Mouse (Mus musculus): Measurements from ENCODE around the gene Snx33.
"Not testable (repeated sequence)": the region's sequence is repeated elsewhere in the genome, so short reads cannot be mapped to it uniquely, and the experiment has no call there.

Snx33 gene

GRCm38 (mm10) chr9:56926387-56926786 lies 1.8 kb downstream of the Snx33 start:
- in situ Hi-C loops (cut with MboI, MseI): loop anchor here (5.0 kb wide), 1 partner anchor 211 kb away; no protein-coding TSS in a partner anchor

- in situ Hi-C loops (cut with MboI, MseI): loop anchor here (5.0 kb wide), 1 partner anchor 211 kb away; no protein-coding TSS in a partner anchor
These were observed 2.2 kb downstream of the Snx33 start for GRCm38 (mm10) chr9:56926025-56926360.

- in situ Hi-C loops (cut with MboI, MseI): loop anchor here (5.0 kb wide), 1 partner anchor 212 kb away; no protein-coding TSS in a partner anchor
These were observed 2.7 kb downstream of the Snx33 start for GRCm38 (mm10) chr9:56925291-56926024.

GRCm38 (mm10) chr9:56924651-56925027 lies 3.5 kb downstream of the Snx33 start:
- in situ Hi-C loops (cut with MboI, MseI): loop anchor here (5.0 kb wide), 1 partner anchor 213 kb away; no protein-coding TSS in a partner anchor

- in situ Hi-C loops (cut with MboI, MseI): no loop called here
These were observed 4.1 kb downstream of the Snx33 start for GRCm38 (mm10) chr9:56923841-56924650.

GRCm38 (mm10) chr9:56922746-56923145 lies 5.4 kb downstream of the Snx33 start:
- in situ Hi-C loops (cut with MboI, MseI): no loop called here

- in situ Hi-C loops (cut with MboI, MseI): no loop called here
These were observed 9.7 kb downstream of the Snx33 start for GRCm38 (mm10) chr9:56918466-56918865.

GRCm38 (mm10) chr9:56917131-56917530 lies 11.0 kb downstream of the Snx33 start:
- in situ Hi-C loops (cut with MboI, MseI): no loop called here

GRCm38 (mm10) chr9:56915695-56916410 lies 12.3 kb downstream of the Snx33 start:
- in situ Hi-C loops (cut with MboI, MseI): no loop called here

- in situ Hi-C loops (cut with MboI, MseI): no loop called here
These were observed 13.1 kb downstream of the Snx33 start for GRCm38 (mm10) chr9:56915116-56915515.

GRCm38 (mm10) chr9:56913991-56914390 lies 14.2 kb downstream of the Snx33 start:
- in situ Hi-C loops (cut with MboI, MseI): no loop called here

- in situ Hi-C loops (cut with MboI, MseI): no loop called here
These were observed 17.2 kb downstream of the Snx33 start for GRCm38 (mm10) chr9:56911017-56911416.

GRCm38 (mm10) chr9:56909991-56910390 lies 18.2 kb downstream of the Snx33 start:
- in situ Hi-C loops (cut with MboI, MseI): not testable (repeated sequence)

- in situ Hi-C loops (cut with MboI, MseI): no loop called here
These were observed 20.6 kb downstream of the Snx33 start for GRCm38 (mm10) chr9:56907549-56907948.

GRCm38 (mm10) chr9:56903662-56904061 lies 24.5 kb downstream of the Snx33 start:
- in situ Hi-C loops (cut with MboI, MseI): no loop called here

GRCm38 (mm10) chr9:56901187-56901586 lies 27.0 kb downstream of the Snx33 start:
- in situ Hi-C loops (cut with MboI, MseI): no loop called here

- in situ Hi-C loops (cut with MboI, MseI): no loop called here
These were observed 27.6 kb downstream of the Snx33 start for GRCm38 (mm10) chr9:56900571-56900970.

- in situ Hi-C loops (cut with MboI, MseI): no loop called here
These were observed 28.1 kb downstream of the Snx33 start for GRCm38 (mm10) chr9:56900060-56900459.

GRCm38 (mm10) chr9:56899409-56899808 lies 28.8 kb downstream of the Snx33 start:
- in situ Hi-C loops (cut with MboI, MseI): no loop called here

- in situ Hi-C loops (cut with MboI, MseI): no loop called here
These were observed 31.4 kb downstream of the Snx33 start for GRCm38 (mm10) chr9:56896779-56897178.

- in situ Hi-C loops (cut with MboI, MseI): no loop called here
These were observed 34.2 kb downstream of the Snx33 start for GRCm38 (mm10) chr9:56894006-56894405.

- in situ Hi-C loops (cut with MboI, MseI): no loop called here
These were observed 34.9 kb downstream of the Snx33 start for GRCm38 (mm10) chr9:56893313-56893712.

Measured in T-helper 2 cell (primary cell).